Mouse (Mus musculus): ENCODE data around the gene Grid2ip.

The Grid2ip gene

DNA sequence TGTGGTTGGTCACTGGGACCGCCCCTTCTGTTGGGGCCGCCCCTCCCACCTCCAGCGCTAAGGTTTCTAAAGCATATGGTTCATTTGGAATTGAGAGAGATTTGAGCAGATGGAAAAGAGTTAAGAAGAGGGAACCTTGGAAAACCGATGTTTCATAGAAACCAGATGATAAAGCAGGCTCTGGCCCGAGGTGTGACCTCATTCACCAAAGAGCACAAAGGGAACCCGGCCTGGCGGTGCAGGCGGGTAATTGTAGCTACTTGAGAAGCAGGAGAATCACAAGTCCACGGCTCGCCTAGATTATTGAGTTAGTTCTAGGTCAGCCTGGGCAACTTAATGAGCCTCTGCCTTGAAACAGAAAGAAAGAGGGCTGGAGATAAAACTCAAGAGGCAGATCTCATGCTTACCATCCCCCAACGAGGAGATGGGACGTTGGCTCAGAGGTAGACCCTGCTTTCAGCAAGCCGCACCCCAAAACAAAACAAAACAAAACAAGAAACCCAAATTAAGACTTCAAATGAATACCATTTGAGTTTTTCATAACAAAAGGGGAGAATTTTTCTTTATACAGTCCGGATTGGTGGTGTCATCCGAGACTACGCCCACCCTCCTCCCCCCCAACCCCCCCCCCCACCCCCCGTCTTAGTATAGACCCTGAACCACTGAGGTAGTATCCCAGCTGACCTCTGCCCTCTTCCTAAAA, at the start of gene Grid2ip:
Grid2ip (plus strand) TSS at position 653 of the 703 bp plus-strand sequence.
- Histone ChIP-seq H3K4me3 (replicated peaks; ENCODE audit: low read length) (peak within 1 kb of the TSS; percentile 73), H3K27me3 (ENCODE audit: insufficient read depth, low read length) (peaks cover 39% of the 10 kb centered on the region), H3K9me3 (ENCODE audit: low read length) (no peaks in the 10 kb centered on the region; the same call in 1 of the 2 replicates), H3K4me1 (replicated peaks; ENCODE audit: low read depth, low read length) (peaks cover 34% of the 10 kb centered on the region), H3K36me3 (ENCODE audit: insufficient read depth, low read length) (no peaks in the 10 kb centered on the region)
- no peak for TF ChIP-seq CTCF (conservative IDR thresholded peaks at IDR 0.05; ENCODE audit: low read length)
- TF ChIP-seq NANOG (IDR thresholded peaks at IDR 0.05; ENCODE audit: borderline replicate concordance, low read length): no peak
- TF ChIP-seq POU5F1 (IDR thresholded peaks at IDR 0.05; ENCODE audit: borderline replicate concordance, low read length): no peak

GRCm38 (mm10) chr5:143308825-143309224, 48.3 kb upstream of the Grid2ip start:
- Histone ChIP-seq H3K27me3 (ENCODE audit: insufficient read depth, low read length) (peaks cover 3% of the 10 kb centered on the region; the same call in 1 of the 2 replicates), H3K9me3 (ENCODE audit: low read length) (no peaks in the 10 kb centered on the region), H3K36me3 (ENCODE audit: insufficient read depth, low read length) (peaks cover 87% of the 10 kb centered on the region), H3K4me3 (replicated peaks; ENCODE audit: low read length) (no peak overlapping the region), H3K4me1 (replicated peaks; ENCODE audit: low read depth, low read length) (peaks cover 59% of the 10 kb centered on the region)
- no peak for TF ChIP-seq NANOG (IDR thresholded peaks at IDR 0.05; ENCODE audit: borderline replicate concordance, low read length)
- no peak for TF ChIP-seq POU5F1 (IDR thresholded peaks at IDR 0.05; ENCODE audit: borderline replicate concordance, low read length)
- no peak for TF ChIP-seq CTCF (conservative IDR thresholded peaks at IDR 0.05; ENCODE audit: low read length)

- Histone ChIP-seq H3K4me3 (replicated peaks; ENCODE audit: low read length) (no peak overlapping the region), H3K36me3 (ENCODE audit: insufficient read depth, low read length) (peaks cover 79% of the 10 kb centered on the region), H3K27me3 (ENCODE audit: insufficient read depth, low read length) (peaks cover 8% of the 10 kb centered on the region), H3K4me1 (replicated peaks; ENCODE audit: low read depth, low read length) (peaks cover 66% of the 10 kb centered on the region), H3K9me3 (ENCODE audit: low read length) (no peaks in the 10 kb centered on the region)
- TF ChIP-seq POU5F1 (IDR thresholded peaks at IDR 0.05; ENCODE audit: borderline replicate concordance, low read length) (no peak), NANOG (IDR thresholded peaks at IDR 0.05; ENCODE audit: borderline replicate concordance, low read length) (no peak), CTCF (conservative IDR thresholded peaks at IDR 0.05; ENCODE audit: low read length) (no peak)
Observed at GRCm38 (mm10) chr5:143309916-143310315, 47.2 kb upstream of the Grid2ip start.

DNA sequence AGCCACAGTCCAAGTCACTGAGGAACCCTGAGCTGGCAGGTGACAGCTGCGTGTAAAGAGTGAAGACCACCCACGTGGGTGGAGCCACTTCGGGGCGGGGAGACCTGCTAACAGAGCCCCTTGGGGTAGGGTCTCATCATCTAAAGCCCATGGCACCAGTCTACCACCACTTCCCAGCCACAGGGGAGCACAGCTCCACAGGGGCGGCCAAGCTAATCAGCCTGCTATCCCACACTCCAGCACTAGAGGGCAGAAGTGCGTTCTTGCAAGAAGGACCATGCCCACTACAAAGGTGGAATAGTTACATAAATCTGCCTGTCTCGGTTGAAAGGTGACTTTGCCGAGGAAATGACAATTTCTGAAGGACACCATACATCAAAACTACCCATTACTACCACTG, 45.3 kb upstream of the Grid2ip start:
- TF ChIP-seq NANOG (IDR thresholded peaks at IDR 0.05; ENCODE audit: borderline replicate concordance, low read length) (no peak), POU5F1 (IDR thresholded peaks at IDR 0.05; ENCODE audit: borderline replicate concordance, low read length) (no peak), CTCF (conservative IDR thresholded peaks at IDR 0.05; ENCODE audit: low read length) (peak; percentile 94)
- peaks cover 8% of the 10 kb centered on the region for H3K27me3 ChIP-seq (ENCODE audit: insufficient read depth, low read length)

GRCm38 (mm10) chr5:143314183-143314729, 42.9 kb upstream of the Grid2ip start:
- H3K36me3 ChIP-seq (ENCODE audit: insufficient read depth, low read length): peaks cover 70% of the 10 kb centered on the region
- peaks cover 66% of the 10 kb centered on the region for H3K4me1 ChIP-seq (replicated peaks; ENCODE audit: low read depth, low read length)
- H3K27me3 ChIP-seq (ENCODE audit: insufficient read depth, low read length): peaks cover 8% of the 10 kb centered on the region
- no peaks in the 10 kb centered on the region for H3K9me3 ChIP-seq (ENCODE audit: low read length)
- no peak for TF ChIP-seq NANOG (IDR thresholded peaks at IDR 0.05; ENCODE audit: borderline replicate concordance, low read length)
- no peak for TF ChIP-seq CTCF (conservative IDR thresholded peaks at IDR 0.05; ENCODE audit: low read length)
- TF ChIP-seq POU5F1 (IDR thresholded peaks at IDR 0.05; ENCODE audit: borderline replicate concordance, low read length): no peak
- peak overlapping the region; percentile 94 for H3K4me3 ChIP-seq (replicated peaks; ENCODE audit: low read length)

More for the DNA sequence above, 45.3 kb upstream of the Grid2ip start:
- Histone ChIP-seq H3K4me1 (replicated peaks; ENCODE audit: low read depth, low read length) (peaks cover 76% of the 10 kb centered on the region), H3K4me3 (replicated peaks; ENCODE audit: low read length) (peak overlapping the region; percentile 62), H3K36me3 (ENCODE audit: insufficient read depth, low read length) (peaks cover 70% of the 10 kb centered on the region), H3K9me3 (ENCODE audit: low read length) (no peaks in the 10 kb centered on the region)

- H3K4me1 ChIP-seq (replicated peaks; ENCODE audit: low read depth, low read length): peaks cover 61% of the 10 kb centered on the region
- H3K36me3 ChIP-seq (ENCODE audit: insufficient read depth, low read length): peaks cover 70% of the 10 kb centered on the region
- peak within 1 kb of the TSS; percentile 94 for H3K4me3 ChIP-seq (replicated peaks; ENCODE audit: low read length)
- no peaks in the 10 kb centered on the region for H3K9me3 ChIP-seq (ENCODE audit: low read length)
- TF ChIP-seq NANOG (IDR thresholded peaks at IDR 0.05; ENCODE audit: borderline replicate concordance, low read length) (no peak), CTCF (conservative IDR thresholded peaks at IDR 0.05; ENCODE audit: low read length) (no peak), POU5F1 (IDR thresholded peaks at IDR 0.05; ENCODE audit: borderline replicate concordance, low read length) (no peak)
- H3K27me3 ChIP-seq (ENCODE audit: insufficient read depth, low read length): peaks cover 8% of the 10 kb centered on the region
Observed at GRCm38 (mm10) chr5:143314730-143315513, 42.2 kb upstream of the Grid2ip start, which contains the start of gene E130309D02Rik. E130309D02Rik (minus strand) TSS chr5:143315360.

DNA sequence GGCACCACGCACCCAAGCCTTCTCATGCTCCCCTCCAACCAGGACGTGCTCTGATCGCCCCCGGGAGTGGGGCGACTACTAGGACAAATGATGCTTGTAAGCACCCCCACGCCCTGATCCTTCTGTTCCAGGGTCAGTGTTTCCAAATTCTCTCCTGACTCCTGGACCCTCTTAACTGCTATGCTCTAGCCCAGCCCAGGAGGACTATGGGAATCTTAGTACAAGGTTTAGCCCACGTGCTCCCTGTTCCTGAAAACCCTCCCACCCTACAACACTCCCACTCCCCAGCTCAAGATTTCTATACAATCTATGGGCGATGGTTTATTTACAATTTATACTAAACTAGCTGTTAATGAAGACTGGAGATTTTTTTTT, 41.6 kb upstream of the Grid2ip start:
- Histone ChIP-seq H3K9me3 (ENCODE audit: low read length) (no peaks in the 10 kb centered on the region), H3K27me3 (ENCODE audit: insufficient read depth, low read length) (peaks cover 8% of the 10 kb centered on the region), H3K4me3 (replicated peaks; ENCODE audit: low read length) (peak overlapping the region; percentile 94), H3K36me3 (ENCODE audit: insufficient read depth, low read length) (peaks cover 70% of the 10 kb centered on the region), H3K4me1 (replicated peaks; ENCODE audit: low read depth, low read length) (peaks cover 55% of the 10 kb centered on the region)
- TF ChIP-seq CTCF (conservative IDR thresholded peaks at IDR 0.05; ENCODE audit: low read length) (peak; percentile 11; the same call in 1 of the 2 replicates), POU5F1 (IDR thresholded peaks at IDR 0.05; ENCODE audit: borderline replicate concordance, low read length) (no peak)

DNA sequence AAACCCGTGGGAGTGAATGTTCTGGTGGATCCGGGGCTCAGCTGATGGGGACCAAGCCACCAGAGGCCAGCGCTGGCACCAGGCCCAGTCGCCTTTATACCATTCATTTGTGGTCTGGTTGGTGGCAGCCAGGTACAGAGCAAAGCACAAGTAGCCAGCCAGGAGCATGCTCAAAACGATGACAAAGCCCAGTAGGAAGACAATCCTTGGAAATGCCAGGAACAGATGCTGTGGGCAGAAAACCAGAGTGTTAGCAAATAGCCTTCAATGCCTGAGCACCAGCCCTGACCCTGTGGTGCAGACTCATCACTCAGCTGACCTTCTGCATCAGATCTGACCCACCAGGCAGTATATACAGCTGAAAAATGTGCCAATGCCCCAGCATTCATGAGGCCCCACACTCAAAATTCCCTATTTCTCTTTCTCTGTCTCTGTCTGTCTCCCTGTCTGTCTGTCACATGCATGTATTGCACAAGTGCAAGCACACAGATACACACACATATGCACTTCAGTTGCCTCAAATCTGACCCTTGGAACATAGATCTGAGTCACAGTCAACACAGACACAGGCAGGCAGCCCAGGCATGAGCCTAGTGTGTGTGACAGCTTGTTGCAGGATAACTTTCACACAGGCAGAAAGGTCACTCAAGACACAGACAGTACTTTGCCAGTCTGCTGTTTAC, 40.4 kb upstream of the Grid2ip start:
- H3K9me3 ChIP-seq (ENCODE audit: low read length): no peaks in the 10 kb centered on the region
- peaks cover 71% of the 10 kb centered on the region for H3K36me3 ChIP-seq (ENCODE audit: insufficient read depth, low read length)
- TF ChIP-seq POU5F1 (IDR thresholded peaks at IDR 0.05; ENCODE audit: borderline replicate concordance, low read length): no peak
- TF ChIP-seq NANOG (IDR thresholded peaks at IDR 0.05; ENCODE audit: borderline replicate concordance, low read length): no peak
- TF ChIP-seq CTCF (conservative IDR thresholded peaks at IDR 0.05; ENCODE audit: low read length): no peak
- peaks cover 8% of the 10 kb centered on the region for H3K27me3 ChIP-seq (ENCODE audit: insufficient read depth, low read length)
- no peak overlapping the region for H3K4me3 ChIP-seq (replicated peaks; ENCODE audit: low read length)
- H3K4me1 ChIP-seq (replicated peaks; ENCODE audit: low read depth, low read length): peaks cover 43% of the 10 kb centered on the region
